Mouse (Mus musculus) left cerebral cortex, postnatal 10 days (tissue): Measurements from ENCODE around the gene Tekt4. TPM values are rescaled to one million over a fixed set of nuclear protein-coding genes. Genes with fewer than 3 reads are reported as not detected.
A peak's percentile ranks its signal among the peaks of the same experiment; 100 is the strongest.

Experiments
- DNase-seq, 2 experiments: peaks; one replicate each; pipeline ENCODE4 v3.0.0; 2021 to 2022; ENCODE audit warnings: low spot score in 2 of 2, mixed read lengths in 1 of 2; ENCODE audit errors: extremely low spot score in 1 of 2
- intact Hi-C: fragments of 180-260 bp; cut with DNase I; formaldehyde crosslinking; loops from one replicate; pipeline ENCODE4 v1.15.1; 2025
- total RNA-seq, 2 experiments: library from RNA; stranded (reverse); gene quantifications; 2 replicates each; pipeline ENCODE4 v1.2.3; 2021

Gene Tekt4
- total RNA-seq, 2 experiments from 2014 or later, result 0.39 to 4.8 TPM

DNA sequence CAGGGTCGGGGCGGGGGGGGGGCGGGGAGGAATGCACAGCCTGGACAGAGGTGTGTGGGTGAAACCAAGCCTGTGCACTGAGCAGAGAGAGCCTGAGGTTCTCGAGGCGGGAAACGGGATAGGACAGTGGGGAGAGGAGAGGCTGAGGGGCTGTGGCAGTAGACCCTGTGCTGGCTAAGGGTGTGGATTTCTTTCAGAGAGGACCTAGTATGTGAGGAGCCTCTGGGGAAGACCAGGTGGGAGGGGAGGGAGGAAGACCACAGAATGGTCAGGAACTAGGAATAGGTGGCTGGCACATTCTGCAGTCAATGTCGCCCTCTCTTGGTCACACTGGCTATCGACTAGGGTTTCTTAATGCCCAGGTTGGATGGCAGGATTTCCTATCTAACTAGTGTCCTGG, 15.4 kb downstream of the Tekt4 start:
- intact Hi-C loops, result loop anchor here (1.0 to 5.0 kb wide), 3 partner anchors 71 to 177 kb away; no protein-coding TSS in a partner anchor
- DNase-seq, result peak; percentile 69 to 73

DNA sequence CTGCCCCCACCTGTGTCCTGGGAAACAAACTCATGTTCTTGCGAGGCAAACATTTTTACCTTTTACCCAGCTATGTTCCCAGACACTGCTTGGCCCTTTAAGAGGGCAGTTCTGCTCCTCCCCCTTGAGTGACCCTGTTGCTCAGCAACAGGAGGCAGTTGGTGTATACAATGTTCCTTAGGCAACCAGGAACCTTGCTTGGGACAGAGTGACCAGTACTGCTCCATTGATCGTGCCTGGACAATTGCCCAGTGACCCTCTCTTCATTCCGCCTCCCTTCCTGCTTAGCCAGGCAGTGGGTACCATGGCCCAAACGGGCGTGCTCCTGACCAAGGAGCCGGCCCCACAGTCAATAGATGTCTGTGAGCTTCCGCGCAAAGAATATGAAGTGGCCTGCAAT, 17.0 kb downstream of the Tekt4 start:
- intact Hi-C loops, result loop anchor here (2.0 to 5.0 kb wide), 2 partner anchors 137 to 179 kb away; no protein-coding TSS in a partner anchor
- peak; percentile 58 to 60 for DNase-seq

GRCm38 (mm10) chr17:25472044-25472443, 17.6 kb downstream of the Tekt4 start:
- no peak for DNase-seq
- intact Hi-C loops, result loop anchor here (5.0 kb wide), 1 partner anchor 180 kb away; no protein-coding TSS in a partner anchor

- intact Hi-C loops, result loop anchor here (5.0 kb wide), 2 partner anchors 182 to 323 kb away; partner anchors contain the start of genes AC134908.4 and Metrn
- DNase-seq, result peak; percentile 51 to 80
Measured at GRCm38 (mm10) chr17:25474330-25475077, 20.1 kb downstream of the Tekt4 start.

DNA sequence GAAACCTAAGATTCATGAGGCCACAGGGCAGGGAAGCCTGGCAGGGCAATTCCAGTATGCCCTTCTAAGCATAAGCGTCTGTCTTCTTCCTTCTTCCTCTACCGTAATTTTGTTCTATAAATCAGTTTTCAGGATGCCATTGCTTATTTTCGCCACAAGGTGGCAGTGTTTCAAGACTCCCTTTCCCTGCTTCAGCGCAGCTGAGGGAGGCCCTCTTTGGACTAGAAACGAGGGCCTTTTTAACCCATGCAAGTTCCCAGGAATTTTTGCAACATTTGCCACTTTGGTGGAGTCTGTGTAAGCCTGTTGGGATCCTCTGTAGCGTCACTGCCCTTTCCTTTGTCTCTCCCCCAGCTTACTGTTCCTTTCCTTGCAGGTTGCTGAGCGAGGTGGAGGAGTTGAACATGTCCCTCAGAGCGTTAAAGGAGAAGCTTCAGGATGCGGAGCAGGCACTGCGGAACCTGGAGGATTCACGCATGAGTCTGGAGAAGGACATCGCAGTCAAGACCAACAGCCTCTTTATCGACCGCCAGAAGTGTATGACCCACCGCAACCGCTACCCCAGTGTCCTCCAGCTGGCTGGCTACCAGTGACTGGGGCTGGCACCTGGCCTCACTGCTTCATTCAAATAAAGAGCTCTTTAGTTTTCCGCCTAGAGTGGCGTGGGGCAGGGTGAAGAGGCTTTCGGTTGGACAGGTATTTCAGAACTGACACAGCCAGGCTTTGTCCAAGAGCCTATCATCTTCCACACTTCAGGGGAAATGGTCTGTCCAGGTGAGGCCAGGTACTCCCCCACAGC, 21.7 kb downstream of the Tekt4 start:
- intact Hi-C loops, result loop anchor here (1.0 to 5.0 kb wide), 3 partner anchors 31 to 321 kb away; partner anchors contain the start of genes AC134908.4 and Metrn
- peak; percentile 60 to 79 for DNase-seq

- intact Hi-C loops, result no loop called here
- DNase-seq, result no peak
Measured at GRCm38 (mm10) chr17:25480152-25480551, 25.7 kb downstream of the Tekt4 start.

DNA sequence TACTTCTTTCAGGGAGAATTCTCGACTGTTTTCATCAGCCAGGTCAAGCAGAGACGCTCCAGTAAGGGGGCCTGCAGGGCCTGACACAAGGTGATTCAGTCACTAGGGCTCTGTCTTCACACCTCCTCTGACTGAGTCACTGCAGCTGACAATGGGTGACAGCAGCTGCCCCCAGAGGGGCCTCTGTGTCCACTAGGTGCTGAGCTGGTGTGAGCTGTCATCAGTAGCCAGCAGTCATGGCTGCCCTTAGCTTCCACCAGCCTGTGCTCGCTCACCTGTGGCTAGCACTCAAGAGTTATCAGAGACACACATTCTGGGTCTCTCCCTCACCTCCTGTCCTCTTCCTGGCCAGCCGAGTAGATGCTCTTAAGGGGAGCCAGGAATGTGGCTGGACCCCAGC, 26.4 kb downstream of the Tekt4 start:
- intact Hi-C loops, result no loop called here
- no peak for DNase-seq

DNA sequence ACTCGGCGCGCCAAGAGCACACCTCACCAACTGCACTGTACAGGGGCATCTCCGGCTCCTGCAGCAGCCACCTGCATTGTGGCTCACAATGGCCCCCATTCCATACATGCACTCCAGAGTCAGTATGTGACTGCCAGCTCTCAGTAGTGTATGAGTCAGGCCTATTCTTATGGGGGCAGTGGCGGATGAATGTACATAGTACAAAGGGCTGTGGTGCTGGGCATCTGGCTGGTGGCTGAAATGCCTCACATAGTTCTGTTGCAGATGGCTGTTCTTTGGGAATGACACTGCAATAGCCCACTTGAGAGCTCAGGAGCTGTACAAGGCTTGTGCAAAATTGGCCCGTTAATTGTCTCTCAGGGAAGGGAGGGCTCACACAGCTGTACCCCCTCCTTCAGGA, 27.7 kb downstream of the Tekt4 start:
- intact Hi-C loops, result no loop called here
- no peak for DNase-seq

- intact Hi-C loops, result no loop called here
- DNase-seq, result peak in 1 of 2 experiments; percentile 46
Measured at GRCm38 (mm10) chr17:25497013-25497412, 42.6 kb downstream of the Tekt4 start, which contains the start of gene Sstr5. Gene Sstr5 (minus strand): TSS chr17:25497288.

GRCm38 (mm10) chr17:25502599-25502998, 48.2 kb downstream of the Tekt4 start:
- DNase-seq, result no peak
- intact Hi-C loops, result loop anchor here (10.0 kb wide), 1 partner anchor 192 kb away; no protein-coding TSS in a partner anchor

DNA sequence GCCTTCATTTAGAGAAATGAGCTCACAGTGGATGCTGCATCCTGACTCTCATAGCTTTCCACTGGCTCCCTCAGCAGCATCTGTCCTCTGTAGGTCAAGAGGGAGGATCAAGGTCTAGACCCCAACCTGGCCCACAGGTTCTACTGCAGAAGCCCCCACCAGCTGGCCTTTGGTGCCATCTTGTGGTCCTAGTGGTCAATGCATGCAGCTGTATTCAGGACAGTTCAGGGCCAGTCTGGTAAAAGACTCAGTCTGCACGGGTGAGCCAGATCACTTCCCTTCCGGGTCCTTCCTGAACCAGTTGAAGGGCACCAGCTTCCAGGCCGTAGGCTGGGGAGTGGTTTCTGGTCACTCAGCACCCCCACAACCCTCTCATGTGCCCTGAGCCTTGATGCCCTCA, 53.4 kb downstream of the Tekt4 start:
- peak; percentile 38 to 77 for DNase-seq

GRCm38 (mm10) chr17:25508860-25509577, 54.6 kb downstream of the Tekt4 start:
- intact Hi-C loops, result loop anchor here (10.0 kb wide), 1 partner anchor 186 kb away; no protein-coding TSS in a partner anchor
- DNase-seq, result peak; percentile 44 to 69

More for the DNA sequence above, 53.4 kb downstream of the Tekt4 start:
- intact Hi-C loops, result loop anchor here (1.0 to 10.0 kb wide), 2 partner anchors 31 to 187 kb away; no protein-coding TSS in a partner anchor

DNA sequence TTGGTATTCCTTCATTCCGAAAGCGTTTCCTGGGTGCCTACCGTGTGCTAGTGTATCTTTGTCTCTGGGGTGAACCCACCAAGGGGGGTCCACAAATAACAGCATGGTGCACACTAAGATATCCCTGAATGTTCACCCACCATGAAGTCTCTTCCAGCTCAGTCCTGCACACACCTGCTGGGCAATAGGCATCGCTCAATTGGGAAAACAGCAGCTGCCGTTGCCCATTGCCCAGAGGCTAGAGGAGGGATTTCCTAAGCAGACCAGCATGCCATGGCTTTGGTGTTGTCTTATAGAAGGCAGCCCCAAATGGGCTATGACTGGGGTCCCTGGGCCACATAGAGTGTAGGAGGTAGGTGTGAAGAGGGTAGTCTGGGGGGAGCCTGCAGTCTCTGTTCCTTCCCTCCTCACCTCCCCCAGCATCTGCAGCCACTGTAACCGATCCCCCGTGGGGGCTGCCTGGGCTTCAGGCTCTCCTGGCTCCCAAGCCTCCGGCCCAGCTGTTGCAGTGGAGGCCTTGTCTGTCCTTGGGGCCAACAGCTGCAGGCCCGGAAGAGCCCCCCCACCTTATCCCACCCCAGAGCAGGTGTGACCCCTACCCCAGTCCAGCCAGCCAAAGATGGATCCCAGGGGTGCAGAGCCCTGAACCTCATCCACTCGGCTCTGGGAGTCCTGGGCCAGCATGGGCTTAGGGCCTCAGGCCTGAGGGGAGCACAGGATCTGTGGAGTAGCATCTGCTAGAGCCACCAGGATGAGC, 55.8 kb downstream of the Tekt4 start:
- no peak for DNase-seq
- intact Hi-C loops, result no loop called here

DNA sequence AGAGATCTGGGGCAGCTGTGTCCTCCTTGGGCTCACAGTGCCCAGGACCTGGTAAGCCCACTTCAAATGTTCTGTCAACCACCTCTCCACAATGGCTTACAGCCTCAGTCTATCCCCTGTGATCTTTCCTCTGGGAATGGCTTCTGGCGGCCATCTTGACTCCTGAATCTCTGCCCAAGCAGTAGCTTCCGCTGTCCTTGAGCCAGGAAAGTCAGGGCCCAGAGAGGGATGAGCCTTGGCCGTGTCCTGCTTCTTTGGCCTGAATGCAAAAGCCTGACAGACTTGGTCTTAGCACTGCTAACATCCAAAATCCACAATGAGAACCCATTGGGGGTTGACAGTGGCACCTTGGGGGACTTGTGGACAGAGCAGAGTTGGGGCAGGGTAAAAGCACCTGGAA, 57.5 kb downstream of the Tekt4 start:
- no peak for DNase-seq
- intact Hi-C loops, result no loop called here

GRCm38 (mm10) chr17:25514055-25514454, 59.6 kb downstream of the Tekt4 start:
- no peak for DNase-seq
- intact Hi-C loops, result no loop called here

GRCm38 (mm10) chr17:25516315-25516714, 61.9 kb downstream of the Tekt4 start:
- peak in 1 of 2 experiments; percentile 53 for DNase-seq
- intact Hi-C loops, result loop anchor here (5.0 kb wide), 1 partner anchor 41 kb away; no protein-coding TSS in a partner anchor

DNA sequence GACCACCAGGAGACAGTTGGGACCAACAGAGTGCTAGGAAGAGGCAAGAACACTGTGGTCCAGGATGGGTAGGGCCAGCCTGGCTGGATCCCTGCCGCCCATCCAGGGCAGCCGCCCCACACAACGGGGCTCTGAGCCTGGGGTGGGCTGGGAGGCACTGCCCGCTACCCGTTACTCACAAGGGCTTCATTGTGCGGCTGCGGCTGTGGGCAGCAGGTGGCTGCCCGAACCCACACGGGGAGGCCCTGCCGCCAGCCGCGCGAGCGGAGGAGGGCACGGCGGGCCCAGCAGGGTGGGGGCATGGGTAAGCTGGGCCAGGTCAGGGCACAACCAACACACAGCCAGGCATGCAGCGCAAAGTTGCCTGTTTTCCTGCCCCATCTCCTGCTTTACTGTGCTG, 63.7 kb downstream of the Tekt4 start:
- intact Hi-C loops, result loop anchor here (5.0 kb wide), 1 partner anchor 39 kb away; no protein-coding TSS in a partner anchor
- peak; percentile 41 to 71 for DNase-seq

GRCm38 (mm10) chr17:25519511-25519910, 65.1 kb downstream of the Tekt4 start:
- peak; percentile 35 to 42 for DNase-seq
- intact Hi-C loops, result loop anchor here (5.0 kb wide), 1 partner anchor 38 kb away; no protein-coding TSS in a partner anchor
